Mouse (Mus musculus) G1E (cell line): Measurements from ENCODE around the gene Nfasc. TPM values are rescaled to one million over a fixed set of nuclear protein-coding genes. Genes with fewer than 3 reads are reported as not detected.
A peak's percentile ranks its signal among the peaks of the same experiment; 100 is the strongest.

ENCODE experiments used
- ATAC-seq: 2 replicates; pipeline ENCODE4 v1.8.0; 2016; ENCODE audit warnings: mild to moderate bottlenecking; ENCODE audit not compliant: insufficient number of reproducible peaks, poor library complexity, low FRiP score, severe bottlenecking; ENCODE audit errors: extremely low read depth
- DNase-seq: peaks from one replicate; pipeline ENCODE4 v3.0.0; 2012; ENCODE audit warnings: low spot score
- H3K27me3 ChIP-seq: 2 replicates; pipeline ENCODE4 v1.6.1; 2012; ENCODE audit warnings: mild to moderate bottlenecking, low read length, inconsistent platforms; ENCODE audit not compliant: insufficient read depth
- H3K36me3 ChIP-seq: replicated peaks from 2 replicates; pipeline ENCODE3; 2012; ENCODE audit warnings: mild to moderate bottlenecking, inconsistent platforms
- H3K4me1 ChIP-seq: 2 replicates; pipeline ENCODE4 v1.6.1; 2012; ENCODE audit warnings: low read depth, low read length, inconsistent platforms, mixed read lengths; ENCODE audit not compliant: insufficient read depth
- H3K4me3 ChIP-seq: 2 replicates; pipeline ENCODE4 v1.5.1; 2012; ENCODE audit warnings: low read depth, mild to moderate bottlenecking, inconsistent platforms, low read length, moderate library complexity, mixed read lengths
- H3K9me3 ChIP-seq: replicated peaks from 2 replicates; pipeline ENCODE4 v1.6.1; 2012; ENCODE audit warnings: inconsistent platforms
- CTCF ChIP-seq: IDR thresholded peaks from 2 replicates; pipeline ENCODE4 v1.5.1; 2012; ENCODE audit warnings: low read depth, low read length, inconsistent platforms, mixed read lengths
- GATA1 ChIP-seq: IDR thresholded peaks from 2 replicates; pipeline ENCODE4 v1.6.1; 2012; ENCODE audit warnings: borderline replicate concordance, low read length, inconsistent platforms, mixed read lengths
- GATA2 ChIP-seq: IDR thresholded peaks from 2 replicates; pipeline ENCODE4 v1.6.1; 2012; ENCODE audit warnings: low read depth, low read length, inconsistent platforms, borderline replicate concordance
- POLR2AphosphoS5 ChIP-seq: IDR thresholded peaks from 2 replicates; pipeline ENCODE4 v1.6.1; 2012; ENCODE audit warnings: low read depth, low read length, inconsistent platforms; ENCODE audit not compliant: insufficient replicate concordance
- TAL1 ChIP-seq: conservative IDR thresholded peaks from 2 replicates; pipeline ENCODE4 v1.6.1; 2012; ENCODE audit warnings: low read depth, low read length, inconsistent platforms, mixed read lengths
- polyA plus RNA-seq: library from polyadenylated mRNA; stranded (reverse); fragments of >175 nt; gene quantifications from 2 replicates; pipeline ENCODE4 v1.2.3, GENCODE M21; 2012
- total RNA-seq, 2 experiments: library from RNA; stranded (forward) in 1 of 2; stranded (reverse) in 1 of 2; fragments of 200-1000 nt in 1 of 2; fragments of >200 nt in 1 of 2; fragmentation: Nextera tagmentation in 1 of 2; gene quantifications; 2 replicates each; pipeline ENCODE4 v1.2.3; 2014 to 2017

Gene Nfasc
- total and polyA plus RNA-seq, 3 experiments = 0.22 TPM; not detected in 2

DNA sequence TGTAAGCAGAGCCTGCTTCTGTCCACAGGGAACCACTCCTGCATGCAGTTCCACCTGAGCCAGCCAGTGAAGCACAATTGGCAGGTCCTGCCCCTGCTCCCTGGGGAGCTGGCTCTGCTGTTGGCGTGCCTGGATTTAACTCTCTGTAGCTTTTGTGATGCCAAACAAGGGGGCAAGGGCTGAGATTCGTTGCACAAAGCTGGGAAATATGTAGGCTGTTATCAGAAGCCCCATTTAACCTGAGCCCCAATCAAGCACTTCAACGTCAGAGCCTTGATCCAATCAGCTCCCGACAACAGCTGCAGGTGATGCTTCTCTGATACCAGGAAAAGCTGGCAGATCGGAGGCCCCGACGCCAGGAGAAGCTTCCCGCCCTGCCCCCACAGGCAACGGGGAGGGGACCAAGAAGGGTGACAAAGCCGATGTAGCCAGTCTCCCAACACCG lies 2.5 kb downstream of the Nfasc start:
- Histone ChIP-seq H3K9me3 (no peaks in the 10 kb centered on the region), H3K27me3 (peaks cover 16% of the 10 kb centered on the region), H3K4me3 (no peak overlapping the region), H3K4me1 (no peaks in the 10 kb centered on the region), H3K36me3 (no peaks in the 10 kb centered on the region)
- no peak for ATAC-seq
- DNase-seq = no peak
- TF ChIP-seq POLR2AphosphoS5 = no peak
- TF ChIP-seq GATA2 = no peak
- TF ChIP-seq CTCF = no peak
- TF ChIP-seq GATA1 = no peak
- TF ChIP-seq TAL1 = no peak

GRCm38 (mm10) chr1:132736171-132736570 lies 5.4 kb downstream of the Nfasc start:
- H3K36me3 ChIP-seq = no peaks in the 10 kb centered on the region
- H3K4me1 ChIP-seq = no peaks in the 10 kb centered on the region
- H3K9me3 ChIP-seq = no peaks in the 10 kb centered on the region
- no peak overlapping the region for H3K4me3 ChIP-seq
- TF ChIP-seq GATA2 (no peak), GATA1 (no peak), POLR2AphosphoS5 (no peak), CTCF (no peak), TAL1 (no peak)
- DNase-seq = no peak
- no peak for ATAC-seq
- peaks cover 10% of the 10 kb centered on the region for H3K27me3 ChIP-seq

DNA sequence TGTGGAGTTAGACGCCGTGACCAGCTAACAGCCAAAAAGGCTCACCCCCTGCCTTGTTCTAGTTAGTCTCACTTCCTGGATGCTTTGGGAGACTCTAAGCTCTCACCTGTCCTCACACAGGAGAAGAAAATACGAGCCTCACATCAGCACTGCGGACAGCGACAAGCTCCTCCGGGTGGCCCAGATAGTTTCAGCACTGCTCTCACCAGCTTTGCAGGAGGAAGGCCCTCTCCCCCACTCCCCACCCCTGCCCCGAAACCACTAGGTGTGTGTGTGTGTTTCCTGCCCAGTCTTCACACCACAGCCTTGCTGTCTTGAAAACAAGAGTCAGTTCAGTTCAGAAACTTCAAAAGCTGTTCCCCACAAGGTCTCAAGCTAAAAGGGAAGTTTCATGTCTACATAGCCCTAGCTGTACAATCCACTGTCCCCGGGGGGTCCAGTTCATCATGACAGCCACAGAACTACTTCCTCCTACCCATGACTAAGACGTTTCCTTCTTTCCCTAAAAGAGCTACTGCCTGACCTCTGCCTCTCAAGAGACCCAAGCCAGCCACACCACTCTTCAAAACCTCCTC lies 7.6 kb downstream of the Nfasc start:
- TF ChIP-seq TAL1 = no peak
- TF ChIP-seq CTCF = no peak
- no peak for TF ChIP-seq GATA2
- no peak for TF ChIP-seq POLR2AphosphoS5
- no peak for TF ChIP-seq GATA1
- Histone ChIP-seq H3K36me3 (no peaks in the 10 kb centered on the region), H3K4me1 (no peaks in the 10 kb centered on the region), H3K4me3 (no peak overlapping the region), H3K9me3 (no peaks in the 10 kb centered on the region), H3K27me3 (peaks cover 2% of the 10 kb centered on the region)
- no peak for ATAC-seq
- DNase-seq = peak; percentile 16

DNA sequence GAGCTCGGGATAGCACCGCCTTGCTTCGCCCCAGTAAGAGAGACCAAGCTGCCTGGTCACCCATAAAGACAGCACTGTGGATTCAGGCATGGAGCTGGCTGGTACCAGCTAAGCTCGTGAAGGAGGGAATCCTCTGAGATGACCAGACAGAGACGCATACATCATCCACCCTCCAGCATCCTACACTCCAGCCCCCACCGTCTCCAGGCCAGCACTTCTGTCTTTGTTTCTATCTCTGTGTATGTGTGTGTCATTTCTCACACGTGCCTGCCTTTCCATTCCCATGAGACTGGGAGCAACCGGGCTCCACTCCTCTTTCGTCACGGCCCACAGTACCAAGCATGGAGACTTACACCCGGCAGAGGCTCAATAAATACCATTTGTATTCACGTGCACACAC lies 9.3 kb downstream of the Nfasc start:
- no peak for ATAC-seq
- no peaks in the 10 kb centered on the region for H3K36me3 ChIP-seq
- TF ChIP-seq TAL1 = no peak
- TF ChIP-seq GATA1 = no peak
- no peak for TF ChIP-seq CTCF
- no peak for TF ChIP-seq POLR2AphosphoS5
- TF ChIP-seq GATA2 = no peak
- peaks cover 3% of the 10 kb centered on the region; the same call in 1 of the 2 replicates for H3K27me3 ChIP-seq
- H3K4me3 ChIP-seq = no peak overlapping the region
- no peaks in the 10 kb centered on the region for H3K9me3 ChIP-seq
- no peaks in the 10 kb centered on the region for H3K4me1 ChIP-seq
- DNase-seq = no peak

- TF ChIP-seq CTCF (no peak), GATA1 (no peak), GATA2 (no peak)
- peaks cover 8% of the 10 kb centered on the region; the same call in 1 of the 2 replicates for H3K27me3 ChIP-seq
- no peak overlapping the region for H3K4me3 ChIP-seq
- H3K4me1 ChIP-seq = no peaks in the 10 kb centered on the region
- H3K9me3 ChIP-seq = no peaks in the 10 kb centered on the region
- no peaks in the 10 kb centered on the region for H3K36me3 ChIP-seq
- DNase-seq (no peak), ATAC-seq (no peak)
Observed at GRCm38 (mm10) chr1:132727548-132727947, 14.0 kb downstream of the Nfasc start.

GRCm38 (mm10) chr1:132722362-132722761 lies 19.2 kb downstream of the Nfasc start:
- no peak overlapping the region for H3K4me3 ChIP-seq
- H3K27me3 ChIP-seq = peaks cover 5% of the 10 kb centered on the region; the same call in 1 of the 2 replicates
- H3K36me3 ChIP-seq = no peaks in the 10 kb centered on the region
- DNase-seq (no peak), ATAC-seq (no peak)
- no peak for TF ChIP-seq TAL1
- TF ChIP-seq POLR2AphosphoS5 = no peak
- no peak for TF ChIP-seq GATA2
- no peak for TF ChIP-seq CTCF
- no peak for TF ChIP-seq GATA1
- no peaks in the 10 kb centered on the region for H3K4me1 ChIP-seq
- H3K9me3 ChIP-seq = no peaks in the 10 kb centered on the region

- TF ChIP-seq GATA2 = no peak
- TF ChIP-seq CTCF = no peak
- TF ChIP-seq TAL1 = no peak
- TF ChIP-seq GATA1 = no peak
- no peak for TF ChIP-seq POLR2AphosphoS5
- no peaks in the 10 kb centered on the region for H3K4me1 ChIP-seq
- peaks cover 3% of the 10 kb centered on the region; the same call in 1 of the 2 replicates for H3K27me3 ChIP-seq
- H3K4me3 ChIP-seq = no peak overlapping the region
- H3K36me3 ChIP-seq = no peaks in the 10 kb centered on the region
- DNase-seq = no peak
- H3K9me3 ChIP-seq = no peaks in the 10 kb centered on the region
- ATAC-seq = no peak
Observed at GRCm38 (mm10) chr1:132721266-132721665, 20.3 kb downstream of the Nfasc start.
